In genomic region chr2:118759828-118760227, GRCm38 (mm10) we compare ENCODE assay signal across 8 mouse cellular contexts. TPM values are rescaled to one million over a fixed set of nuclear protein-coding genes. Genes with fewer than 3 reads are reported as not detected.
DNase-seq lines count a peak whose midpoint lies in the region; ATAC-seq lines count a peak whose summit lies in the region.

No protein-coding gene starts in this region.

- H3K27ac ChIP-seq in liver, embryonic 11.5 days (ENCODE audit: low read depth, low read length), result no peak overlapping the region

- DNase-seq in urinary bladder, postnatal 14 days (ENCODE audit: low spot score), result peak; percentile 65
- no peak for DNase-seq in urinary bladder, postnatal 4 days (ENCODE audit: low spot score in 2 of 2)
- peak; percentile 45 to 70 for DNase-seq in cerebellum, postnatal 25 days
- DNase-seq in heart, postnatal 4 days, result peak; percentile 72
- peak; percentile 61 for DNase-seq in liver, embryonic 11.5 days (ENCODE audit: low spot score)
- peak; percentile 57 to 81 for DNase-seq in thymus, postnatal 10 days (ENCODE audit: low spot score in 2 of 2)
- DNase-seq in layer of hippocampus, postnatal 36 days, result no peak

- H3K36me3 ChIP-seq in liver, embryonic 11.5 days (ENCODE audit: control insufficient read depth, insufficient read depth, low read length), result no peaks in the 10 kb centered on the region

- H3K9ac ChIP-seq in liver, embryonic 11.5 days (ENCODE audit: low read depth, low read length), result no peak overlapping the region

- no peak overlapping the region for H3K4me3 ChIP-seq in liver, embryonic 11.5 days (ENCODE audit: low read depth, low read length)

- ATAC-seq in liver, embryonic 11.5 days (replicated peaks; ENCODE audit: low FRiP score), result peak; percentile 65
- peak; percentile 66 for ATAC-seq in monocyte, adult 5-6 weeks (replicated peaks; ENCODE audit: insufficient number of reproducible peaks, low FRiP score, low TSS enrichment, poor library complexity, severe bottlenecking)

- H3K27me3 ChIP-seq in liver, embryonic 11.5 days (replicated peaks; ENCODE audit: control insufficient read depth, insufficient read depth, low read length), result peaks cover 9% of the 10 kb centered on the region; the same call in 1 of the 2 replicates

- peaks cover 27% of the 10 kb centered on the region for H3K4me1 ChIP-seq in liver, embryonic 11.5 days (replicated peaks; ENCODE audit: control insufficient read depth, insufficient read depth, low read length)

- H3K4me2 ChIP-seq in liver, embryonic 11.5 days, result no peak overlapping the region

- no peaks in the 10 kb centered on the region for H3K9me3 ChIP-seq in liver, embryonic 11.5 days (ENCODE audit: control insufficient read depth, low read length)

- WGBS in liver, embryonic 11.5 days, result 9% methylated on average over 8 of the region's 8 CpGs

RNA-seq across cellular contexts. Expression of gene Ccdc9b, which starts 2.6 kb away (rescaled TPM):
- total RNA-seq in heart, postnatal 4 days (2021), result 1 to 10 TPM; 6.6 to 7.4 TPM
- 0.14 and 0.19 TPM in 2 replicates for polyA plus RNA-seq in liver, embryonic 11.5 days (2014; fragmentation: Nextera tagmentation; extraction: Ambion mirVana)
- total RNA-seq in monocyte, adult 5-6 weeks (2017), result 0.10 to 0.19 TPM in 2 of 3 replicates, not detected in the other
- 1 to 10 TPM; 6.4 to 6.5 TPM for total RNA-seq in layer of hippocampus, postnatal 36 days (2021)

RNA-seq across cellular contexts. Expression of gene Phgr1, which starts 12.7 kb away (rescaled TPM):
- not detected for total RNA-seq in heart, postnatal 4 days (2021)
- polyA plus RNA-seq in liver, embryonic 11.5 days (2014; fragmentation: Nextera tagmentation; extraction: Ambion mirVana), result not detected in 2 replicates
- not detected in 3 replicates for total RNA-seq in monocyte, adult 5-6 weeks (2017)
- total RNA-seq in layer of hippocampus, postnatal 36 days (2021), result not detected

RNA-seq across cellular contexts. Expression of gene Inafm2, which starts 14.3 kb away (rescaled TPM):
- 10 to 100 TPM; 33.9 to 34.9 TPM for total RNA-seq in heart, postnatal 4 days (2021)
- polyA plus RNA-seq in liver, embryonic 11.5 days (2014; fragmentation: Nextera tagmentation; extraction: Ambion mirVana), result 32.3 and 33.0 TPM in 2 replicates
- 14.5 to 23.9 TPM (median 19.3 TPM) in 3 replicates for total RNA-seq in monocyte, adult 5-6 weeks (2017)
- 10 to 100 TPM; 64.8 to 66.9 TPM for total RNA-seq in layer of hippocampus, postnatal 36 days (2021)

RNA-seq across cellular contexts. Expression of gene Disp2, which starts 19.7 kb away (rescaled TPM):
- under 1 TPM; 0.07 to 0.10 TPM for total RNA-seq in heart, postnatal 4 days (2021)
- 0.32 and 0.60 TPM in 2 replicates for polyA plus RNA-seq in liver, embryonic 11.5 days (2014; fragmentation: Nextera tagmentation; extraction: Ambion mirVana)
- not detected in 3 replicates for total RNA-seq in monocyte, adult 5-6 weeks (2017)
- total RNA-seq in layer of hippocampus, postnatal 36 days (2021), result 100 to 1,000 TPM; 267 to 273 TPM

RNA-seq across cellular contexts. Expression of gene Plcb2, which starts 31.6 kb away (rescaled TPM):
- 1 to 10 TPM; 1.3 to 1.7 TPM for total RNA-seq in heart, postnatal 4 days (2021)
- 2.9 and 3.5 TPM in 2 replicates for polyA plus RNA-seq in liver, embryonic 11.5 days (2014; fragmentation: Nextera tagmentation; extraction: Ambion mirVana)
- 32.8 to 44.3 TPM (median 36.3 TPM) in 3 replicates for total RNA-seq in monocyte, adult 5-6 weeks (2017)
- 1 to 10 TPM; 2.3 to 2.5 TPM for total RNA-seq in layer of hippocampus, postnatal 36 days (2021)

Comparison
In these comparisons a context has a peak if more than half of its experiments do, and no peak if none do; other contexts are left out.
1. DNase-seq: peak in urinary bladder, postnatal 14 days (single experiment), cerebellum, postnatal 25 days (2 of 2), heart, postnatal 4 days (single experiment), liver, embryonic 11.5 days (single experiment) and thymus, postnatal 10 days (2 of 2); none in urinary bladder, postnatal 4 days (0 of 2) and layer of hippocampus, postnatal 36 days (0 of 2).